Mouse (Mus musculus) megakaryocyte-erythroid progenitor cell, adult 5-6 weeks (primary cell): ENCODE measurements around the gene Smim12. TPM values are rescaled to one million over a fixed set of nuclear protein-coding genes. Genes with fewer than 3 reads are reported as not detected.

Source experiments
- ATAC-seq: replicated peaks from 2 replicates; pipeline ENCODE4 v1.8.0; 2016; ENCODE audit warnings: mild to moderate bottlenecking, inconsistent platforms; ENCODE audit not compliant: severe bottlenecking, poor library complexity, low FRiP score, low TSS enrichment
- total RNA-seq, 2 experiments: library from RNA; stranded (forward) in 1 of 2; stranded (reverse) in 1 of 2; fragments of 200-1000, 215-1000 nt in 1 of 2; fragments of >200 nt in 1 of 2; fragmentation: Nextera tagmentation in 1 of 2; gene quantifications; 2 replicates each; pipeline ENCODE4 v1.2.3; 2014 to 2017

Gene Smim12
- total RNA-seq, 2 experiments from 2014 or later = 25.5 to 29.2 TPM

DNA sequence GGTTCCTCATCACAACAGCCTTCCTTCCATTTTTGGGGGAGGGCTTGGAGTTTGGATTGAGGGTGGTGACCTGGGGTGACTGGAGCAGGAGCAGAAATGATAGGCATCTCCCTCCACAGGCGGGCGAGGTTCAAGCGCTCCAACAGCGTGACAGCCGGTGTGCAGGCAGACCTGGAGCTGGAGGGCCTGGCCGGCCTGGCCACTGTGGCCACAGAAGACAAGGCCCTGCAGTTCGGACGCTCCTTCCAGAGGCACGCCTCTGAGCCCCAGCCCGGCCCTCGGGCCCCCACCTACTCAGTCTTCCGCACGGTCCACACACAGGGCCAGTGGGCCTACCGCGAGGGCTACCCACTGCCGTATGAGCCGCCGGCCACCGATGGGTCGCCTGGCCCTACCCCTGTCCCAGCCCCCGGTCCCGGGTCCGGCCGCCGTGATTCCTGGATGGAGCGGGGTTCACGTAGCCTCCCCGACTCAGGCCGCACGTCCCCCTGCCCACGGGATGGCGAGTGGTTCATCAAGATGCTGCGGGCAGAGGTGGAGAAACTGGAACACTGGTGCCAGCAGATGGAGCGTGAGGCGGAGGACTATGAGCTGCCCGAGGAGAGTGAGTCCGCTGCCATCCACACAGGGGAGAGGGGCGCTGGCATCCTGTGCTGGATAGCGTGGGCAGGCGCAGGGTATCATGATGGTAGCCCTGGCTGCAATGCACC lies 10.0 kb upstream of the Smim12 start:
- ATAC-seq = no peak

- peak; percentile 88 for ATAC-seq
These were observed 7.7 kb upstream of the Smim12 start for GRCm38 (mm10) chr4:127235742-127236487.

- no peak for ATAC-seq
These were observed 7.0 kb upstream of the Smim12 start for GRCm38 (mm10) chr4:127236631-127237030.

GRCm38 (mm10) chr4:127237271-127237670 lies 6.3 kb upstream of the Smim12 start:
- ATAC-seq = no peak

GRCm38 (mm10) chr4:127242696-127243095 lies 888 bp upstream of the Smim12 start:
- ATAC-seq = no peak

DNA sequence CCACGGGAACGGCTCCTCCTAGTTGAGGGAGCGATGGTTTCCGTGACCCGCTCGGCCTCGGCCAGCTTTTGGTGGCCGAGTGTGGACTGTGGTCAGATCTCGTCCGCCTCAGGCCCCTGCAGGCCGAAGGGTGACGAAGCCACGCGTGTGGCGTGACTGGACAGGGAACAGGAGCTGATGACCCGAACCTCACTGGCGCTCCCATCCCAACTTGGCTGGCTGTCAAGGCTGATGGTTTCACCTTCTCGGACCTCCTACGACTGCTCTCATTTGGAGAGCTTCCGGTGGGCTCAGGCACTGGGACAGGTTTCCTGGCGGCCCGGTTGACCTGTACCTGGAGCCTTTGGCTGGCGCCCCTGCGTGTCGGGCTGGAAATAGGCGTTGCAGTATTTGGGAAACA lies 369 bp downstream of the Smim12 start:
- ATAC-seq = peak; percentile 42

DNA sequence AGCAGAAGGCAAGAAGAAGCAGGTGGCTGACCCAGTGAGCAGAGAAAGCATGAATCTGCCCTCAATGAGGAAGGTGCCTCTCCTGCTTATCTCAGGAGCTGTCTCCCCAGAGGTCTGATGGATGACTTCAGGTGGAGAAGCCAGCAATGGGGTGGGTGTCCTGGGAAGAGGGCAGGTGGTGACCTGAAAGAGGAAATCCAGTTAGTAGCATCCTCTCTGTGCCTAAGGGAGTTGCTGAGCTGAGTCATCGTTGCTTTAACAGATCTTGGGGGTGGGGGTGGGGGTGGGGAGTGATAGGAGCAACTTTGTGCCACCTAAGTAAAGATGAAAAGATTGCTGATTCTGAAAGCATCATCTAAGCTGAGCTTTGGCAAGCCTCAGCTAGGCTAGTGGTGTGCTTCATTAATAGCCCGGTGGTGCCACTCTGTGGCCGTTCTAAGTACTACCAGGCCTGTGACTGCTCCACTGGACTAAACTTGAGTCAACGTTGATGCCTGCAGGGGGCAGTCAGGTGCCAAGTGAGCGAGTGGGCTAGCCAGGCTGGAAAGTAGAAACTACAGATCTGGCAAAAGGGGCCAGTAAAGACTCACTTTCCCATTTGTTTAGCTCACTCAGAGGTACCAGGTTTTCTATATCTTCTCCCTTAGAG lies 6.2 kb downstream of the Smim12 start:
- peak; percentile 99 for ATAC-seq

DNA sequence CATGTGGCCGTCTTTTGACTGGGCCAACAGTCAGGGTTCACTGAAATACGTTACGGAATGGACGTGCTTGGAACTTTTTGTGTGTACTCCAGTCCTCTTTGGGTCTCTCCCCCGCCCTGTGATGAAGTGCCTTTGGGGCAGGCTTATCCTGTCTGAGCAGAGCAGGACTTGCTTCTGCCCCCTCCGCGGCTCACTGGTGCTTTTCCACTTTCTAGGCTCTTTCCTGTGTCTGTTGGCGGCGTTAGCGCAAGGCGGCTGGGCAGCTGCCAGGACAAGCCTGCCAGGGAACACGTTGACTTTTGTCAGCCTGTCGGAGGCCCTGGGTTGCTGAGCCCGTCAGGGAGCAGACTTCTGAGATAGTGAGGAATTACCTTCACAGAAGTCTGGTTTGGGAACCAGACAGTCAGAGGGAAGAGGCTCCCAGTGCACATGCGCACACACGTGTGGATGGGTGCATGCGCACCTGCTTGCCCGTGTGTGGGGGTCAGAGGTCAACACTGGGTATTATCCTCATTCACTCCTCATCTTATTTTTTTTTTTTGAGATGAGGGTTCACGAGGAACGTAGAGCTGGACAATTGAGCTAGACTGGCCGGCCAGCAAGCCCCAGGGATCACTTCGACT lies 8.5 kb downstream of the Smim12 start:
- peak; percentile 56 for ATAC-seq

DNA sequence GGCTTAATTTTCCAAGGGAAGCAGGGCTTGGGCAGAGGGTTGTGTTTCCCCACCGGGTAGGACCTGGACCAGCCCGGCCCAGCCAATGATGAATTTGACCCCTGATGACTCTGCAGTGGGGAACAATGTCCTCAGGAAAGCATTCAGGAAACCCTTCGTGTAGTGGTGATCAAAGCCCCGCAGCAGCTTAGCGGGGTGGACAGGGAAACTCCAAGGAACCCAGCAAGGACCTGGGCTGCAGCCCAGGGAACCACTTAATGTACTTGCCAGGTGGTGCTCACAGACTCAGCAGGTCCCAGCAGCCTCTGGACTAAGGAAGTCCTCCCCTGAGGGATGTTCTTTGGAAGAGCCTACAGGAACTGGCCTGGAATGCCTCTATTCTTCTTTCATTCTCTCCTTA lies 13.2 kb downstream of the Smim12 start:
- ATAC-seq = no peak

DNA sequence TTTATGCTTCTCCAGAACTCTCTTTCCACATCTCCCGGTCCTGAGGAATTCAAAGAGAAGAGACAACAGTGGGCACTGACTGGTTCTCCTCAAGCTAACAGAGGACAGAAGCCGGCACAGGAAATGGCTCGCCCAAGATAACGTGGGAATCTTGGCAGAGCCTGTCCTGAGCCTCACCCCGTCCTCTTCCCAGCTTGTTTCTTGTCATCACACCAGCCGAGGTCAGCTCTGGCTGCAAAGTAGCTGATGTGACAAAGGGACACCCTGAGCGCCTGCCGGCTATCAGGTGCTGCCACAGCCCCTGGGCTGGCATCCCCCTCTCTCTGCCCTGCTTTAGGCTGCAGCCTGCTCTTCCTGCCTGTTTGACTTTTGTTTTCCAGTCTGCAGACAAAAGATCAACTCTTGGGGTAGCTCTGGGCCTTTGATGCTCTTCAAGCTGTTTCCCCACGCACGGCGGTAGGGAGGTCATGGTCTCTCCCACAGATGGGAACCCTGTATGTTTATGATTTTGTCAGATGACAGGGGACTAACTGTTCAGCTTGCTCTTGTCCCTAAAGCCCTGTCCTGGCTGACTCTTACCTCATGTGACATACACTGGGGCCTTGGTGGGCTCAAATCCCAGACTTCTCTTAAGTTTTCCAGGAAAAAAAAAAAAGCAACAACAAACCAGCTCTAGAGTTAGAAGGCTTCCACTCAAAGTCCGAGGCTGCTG lies 14.8 kb downstream of the Smim12 start:
- ATAC-seq = no peak

DNA sequence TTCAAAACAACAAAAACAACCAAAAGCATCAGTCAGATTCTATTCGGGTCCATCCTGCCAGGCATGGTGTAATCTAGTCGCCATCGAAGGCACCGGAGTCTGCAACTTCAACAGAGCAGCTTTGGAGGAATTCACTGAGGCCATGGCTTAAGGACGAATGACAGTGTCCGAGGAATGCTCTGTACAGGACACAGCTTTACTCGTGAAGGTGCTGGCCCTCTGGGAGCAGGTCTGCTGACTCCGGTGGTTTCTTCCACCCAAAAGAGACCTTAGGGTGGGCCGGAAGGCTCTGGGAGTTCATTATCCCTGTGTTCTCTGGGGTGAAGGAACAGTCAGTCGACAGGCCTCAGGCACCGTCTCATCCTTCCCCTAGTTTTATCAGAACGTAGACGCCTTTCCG lies 18.0 kb downstream of the Smim12 start:
- ATAC-seq = no peak

GRCm38 (mm10) chr4:127263438-127264182 lies 20.0 kb downstream of the Smim12 start:
- no peak for ATAC-seq

DNA sequence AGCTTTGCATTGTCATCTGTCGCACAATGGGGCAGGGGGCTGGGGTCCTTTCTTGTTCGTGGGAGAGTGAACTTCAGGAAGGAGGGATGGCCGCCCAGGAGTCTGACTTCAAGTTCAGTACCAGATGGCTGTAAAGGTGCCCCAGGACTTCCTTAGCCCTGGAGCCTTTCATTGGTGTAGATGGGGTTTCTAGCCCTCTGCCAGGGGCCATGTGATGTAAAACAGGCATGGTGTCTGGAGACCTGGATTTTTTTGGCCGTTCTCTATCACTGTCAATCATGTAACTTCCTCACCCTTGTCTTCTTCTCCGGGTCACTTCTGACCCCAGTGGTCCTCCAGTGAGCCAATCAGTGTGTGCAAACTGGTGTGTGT lies 20.6 kb downstream of the Smim12 start:
- ATAC-seq = no peak

DNA sequence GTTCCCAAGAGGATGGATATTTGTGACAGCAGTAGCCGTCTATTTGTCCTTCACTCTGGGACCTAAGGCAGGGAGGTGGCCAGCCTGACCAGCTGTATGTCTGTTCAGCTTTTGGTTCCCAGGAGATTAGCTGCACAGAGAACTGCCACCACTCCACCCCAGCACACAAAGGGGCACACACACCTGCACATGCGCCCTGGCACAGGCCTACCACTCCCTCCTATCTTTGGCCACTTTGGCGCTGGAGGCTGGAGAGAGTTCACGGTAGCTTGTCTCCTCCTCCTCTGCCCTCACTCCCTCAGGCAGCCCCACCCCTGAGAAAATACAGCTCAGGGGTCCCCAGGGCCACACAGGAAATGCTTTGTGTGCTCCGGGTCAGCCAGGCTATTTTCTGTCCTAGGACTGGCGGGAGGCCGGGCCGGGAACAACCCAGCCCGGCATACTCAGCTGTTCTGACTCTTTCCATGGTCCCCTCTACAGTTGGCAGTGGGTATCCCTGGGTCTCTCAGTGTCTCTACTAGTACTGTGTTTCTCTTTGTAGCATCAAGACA lies 34.9 kb downstream of the Smim12 start:
- no peak for ATAC-seq

- no peak for ATAC-seq
These were observed 35.7 kb downstream of the Smim12 start for GRCm38 (mm10) chr4:127279241-127279640.

GRCm38 (mm10) chr4:127286907-127287306 lies 43.3 kb downstream of the Smim12 start:
- ATAC-seq = no peak

GRCm38 (mm10) chr4:127289039-127289548 lies 45.5 kb downstream of the Smim12 start:
- ATAC-seq = no peak

GRCm38 (mm10) chr4:127292631-127293030 lies 49.0 kb downstream of the Smim12 start:
- ATAC-seq = no peak
